10 mouse cellular contexts compared by ENCODE assay signal in genomic region chr11:49108833-49109232, GRCm38 (mm10). TPM values are rescaled to one million over a fixed set of nuclear protein-coding genes. Genes with fewer than 3 reads are reported as not detected.
DNase-seq lines count a peak whose midpoint lies in the region; ATAC-seq and TF ChIP-seq lines count a peak whose summit lies in the region.
"Had no signal": no experiment of that assay in that cellular context is flagged by ENCODE, and none has a peak within 500 bp of the region (broad histone marks: within the 10 kb centered on the region; RNA-seq: fewer than 3 reads in every experiment).

No protein-coding gene starts in this region.

- H3K9ac ChIP-seq in midbrain, embryonic 14.5 days (replicated peaks; ENCODE audit: low read length), result no peak overlapping the region
- no peak overlapping the region for H3K9ac ChIP-seq in liver, embryonic 14.5 days (replicated peaks)
- H3K9ac ChIP-seq: neural tube, embryonic 12.5 days had no signal

- peak; percentile 66 for TF ChIP-seq CTCF in gastrocnemius, adult 2 months (IDR thresholded peaks at IDR 0.05)
- TF ChIP-seq CTCF in liver, embryonic 14.5 days (IDR thresholded peaks at IDR 0.05; ENCODE audit: low read depth), result peak; percentile 76

- H3K4me1 ChIP-seq in midbrain, embryonic 14.5 days (ENCODE audit: control insufficient read depth, insufficient read depth, low read length), result no peaks in the 10 kb centered on the region
- H3K4me1 ChIP-seq in midbrain, embryonic 10.5 days, result 0 out of 2 replicates have a peak, but pooled peaks cover 6% of the 10 kb centered on the region
- H3K4me1 ChIP-seq in liver, embryonic 14.5 days (replicated peaks; ENCODE audit: control insufficient read depth in 2 of 2, insufficient read depth in 2 of 2, low read length in 1 of 2), result 0 out of 4 replicates have a peak, but pooled peaks cover 0 to 2% of the 10 kb centered on the region in 2 experiments
- H3K4me1 ChIP-seq: neural tube, embryonic 12.5 days had no signal

- H3K27ac ChIP-seq in gastrocnemius, adult 2 months, result no peak overlapping the region
- no peak overlapping the region for H3K27ac ChIP-seq in midbrain, embryonic 14.5 days (replicated peaks; ENCODE audit: low read depth, low read length)
- H3K27ac ChIP-seq in midbrain, embryonic 10.5 days (replicated peaks), result no peak overlapping the region
- no peak overlapping the region for H3K27ac ChIP-seq in liver, embryonic 14.5 days
- H3K27ac ChIP-seq: neural tube, embryonic 12.5 days had no signal

- no peaks in the 10 kb centered on the region for H3K27me3 ChIP-seq in midbrain, embryonic 14.5 days (ENCODE audit: control insufficient read depth, insufficient read depth, low read length)
- H3K27me3 ChIP-seq in midbrain, embryonic 10.5 days (ENCODE audit: low read depth, poor library complexity, severe bottlenecking), result no peaks in the 10 kb centered on the region
- H3K27me3 ChIP-seq in liver, embryonic 14.5 days (ENCODE audit: control insufficient read depth, insufficient read depth, low read length), result no peaks in the 10 kb centered on the region
- H3K27me3 ChIP-seq: neural tube, embryonic 12.5 days had no signal

- H3K4me2 ChIP-seq in midbrain, embryonic 14.5 days (ENCODE audit: low read length), result no peak overlapping the region
- no peak overlapping the region for H3K4me2 ChIP-seq in liver, embryonic 14.5 days (ENCODE audit: low read depth)
- H3K4me2 ChIP-seq: neural tube, embryonic 12.5 days had no signal

- no peaks in the 10 kb centered on the region for H3K36me3 ChIP-seq in midbrain, embryonic 14.5 days (ENCODE audit: control insufficient read depth, insufficient read depth, low read length)
- no peaks in the 10 kb centered on the region for H3K36me3 ChIP-seq in midbrain, embryonic 10.5 days
- H3K36me3 ChIP-seq in liver, embryonic 14.5 days (replicated peaks; ENCODE audit: control insufficient read depth, insufficient read depth, low read depth), result no peaks in the 10 kb centered on the region
- H3K36me3 ChIP-seq: neural tube, embryonic 12.5 days had no signal

- ATAC-seq in midbrain, embryonic 14.5 days (ENCODE audit: low FRiP score, low TSS enrichment), result no peak
- ATAC-seq in liver, embryonic 14.5 days (ENCODE audit: insufficient read depth), result no peak
- no peak for ATAC-seq in cerebellum, adult (ENCODE audit: insufficient number of reproducible peaks, low FRiP score, low TSS enrichment)

- intact Hi-C loops in gastrocnemius, adult 2 months (cut with DNase I), result loop anchor here (5.0 kb wide), 1 partner anchor 337 kb away; no protein-coding TSS in a partner anchor

- TF ChIP-seq EP300 in liver, embryonic 14.5 days (IDR thresholded peaks at IDR 0.05; ENCODE audit: low read depth), result no peak

- H3K4me3 ChIP-seq in gastrocnemius, adult 2 months, result no peak overlapping the region
- no peak overlapping the region for H3K4me3 ChIP-seq in midbrain, embryonic 14.5 days (replicated peaks; ENCODE audit: low read depth, low read length)
- no peak overlapping the region for H3K4me3 ChIP-seq in midbrain, embryonic 10.5 days
- no peak overlapping the region for H3K4me3 ChIP-seq in liver, embryonic 14.5 days (ENCODE audit: insufficient read depth in 1 of 2, low read depth in 2 of 2, low read length in 2 of 2)
- H3K4me3 ChIP-seq: neural tube, embryonic 12.5 days had no signal

- peak; percentile 22 for DNase-seq in gastrocnemius, adult 2 months
- no peak for DNase-seq in gastrocnemius, adult 8-10 months (ENCODE audit: low spot score in 2 of 2)
- peak; percentile 58 for DNase-seq in midbrain, embryonic 14.5 days
- no peak for DNase-seq in midbrain, embryonic 10.5 days (ENCODE audit: low spot score)
- DNase-seq in brain, adult 2 months (ENCODE audit: low read depth, low spot score), result peak; percentile 56
- no peak for DNase-seq in liver, embryonic 14.5 days (ENCODE audit: low read depth in 3 of 3, low spot score in 3 of 3)
- DNase-seq in thymus, postnatal 25 days, result peak; percentile 55

- 27% methylated on average over 1 of the region's 1 CpGs for WGBS in midbrain, embryonic 14.5 days
- 42% methylated on average over 1 of the region's 1 CpGs for WGBS in midbrain, embryonic 10.5 days
- WGBS in liver, embryonic 14.5 days (ENCODE audit: insufficient replicate concordance), result 32% methylated on average over 1 of the region's 1 CpGs

- no peaks in the 10 kb centered on the region for H3K9me3 ChIP-seq in midbrain, embryonic 14.5 days (ENCODE audit: control insufficient read depth, low read length)
- no peaks in the 10 kb centered on the region for H3K9me3 ChIP-seq in midbrain, embryonic 10.5 days (replicated peaks)
- H3K9me3 ChIP-seq in liver, embryonic 14.5 days (ENCODE audit: control insufficient read depth, low read length), result no peaks in the 10 kb centered on the region
- H3K9me3 ChIP-seq: neural tube, embryonic 12.5 days had no signal

RNA-seq across cellular contexts. Expression of gene Olfr1396, which starts 5.8 kb away (rescaled TPM):
- not detected for total RNA-seq in gastrocnemius, adult 2 months (2021)
- total RNA-seq in gastrocnemius, adult 8-10 months (2022), result not detected
- polyA plus RNA-seq in midbrain, embryonic 14.5 days (2014; fragmentation: Nextera tagmentation; extraction: Ambion mirVana), result not detected in 2 replicates
- polyA plus RNA-seq in midbrain, embryonic 10.5 days (2016; fragmentation: Nextera tagmentation; extraction: Ambion mirVana), result not detected in 2 replicates
- polyA plus RNA-seq in liver, embryonic 14.5 days (2012; rRNA removed), result not detected in 2 replicates
- polyA plus RNA-seq in liver, embryonic 14.5 days (2014; fragmentation: Nextera tagmentation; extraction: Ambion mirVana), result not detected in 2 replicates
- total RNA-seq: layer of hippocampus, adult 18-20 months had no signal
- polyA plus RNA-seq: neural tube, embryonic 12.5 days had no signal

RNA-seq across cellular contexts. Expression of gene Ifi47, which starts 32.4 kb away (rescaled TPM):
- total RNA-seq in gastrocnemius, adult 2 months (2021), result under 1 TPM; 0.84 TPM
- total RNA-seq in gastrocnemius, adult 8-10 months (2022), result 1 to 10 TPM in 2 of 4 experiments, under 1 TPM in 2; 0.58 to 1.1 (median 0.89) TPM
- polyA plus RNA-seq in midbrain, embryonic 14.5 days (2014; fragmentation: Nextera tagmentation; extraction: Ambion mirVana), result 0.16 and 3.5 TPM in 2 replicates
- 0.14 and 0.25 TPM in 2 replicates for polyA plus RNA-seq in midbrain, embryonic 10.5 days (2016; fragmentation: Nextera tagmentation; extraction: Ambion mirVana)
- 2.4 and 3.2 TPM in 2 replicates for polyA plus RNA-seq in liver, embryonic 14.5 days (2012; rRNA removed)
- 6.2 and 7.6 TPM in 2 replicates for polyA plus RNA-seq in liver, embryonic 14.5 days (2014; fragmentation: Nextera tagmentation; extraction: Ambion mirVana)

RNA-seq across cellular contexts. Expression of gene Olfr1395, which starts 33.2 kb away (rescaled TPM):
- total RNA-seq in gastrocnemius, adult 2 months (2021), result not detected
- total RNA-seq in gastrocnemius, adult 8-10 months (2022), result not detected
- not detected in 2 replicates for polyA plus RNA-seq in midbrain, embryonic 14.5 days (2014; fragmentation: Nextera tagmentation; extraction: Ambion mirVana)
- not detected in 2 replicates for polyA plus RNA-seq in midbrain, embryonic 10.5 days (2016; fragmentation: Nextera tagmentation; extraction: Ambion mirVana)
- polyA plus RNA-seq in liver, embryonic 14.5 days (2012; rRNA removed), result not detected in 2 replicates
- not detected in 2 replicates for polyA plus RNA-seq in liver, embryonic 14.5 days (2014; fragmentation: Nextera tagmentation; extraction: Ambion mirVana)
- total RNA-seq: layer of hippocampus, adult 18-20 months had no signal
- polyA plus RNA-seq: neural tube, embryonic 12.5 days had no signal

RNA-seq across cellular contexts. Expression of gene Tgtp2, which starts 44.8 kb away (rescaled TPM):
- 1 to 10 TPM in 1 of 2 experiments, under 1 TPM in 1; 0.66 to 1.3 TPM for total RNA-seq in gastrocnemius, adult 2 months (2021)
- under 1 TPM in 3 of 4 experiments, not detected in 1; 0.29 to 0.53 (median 0.43) TPM for total RNA-seq in gastrocnemius, adult 8-10 months (2022)
- polyA plus RNA-seq in midbrain, embryonic 14.5 days (2014; fragmentation: Nextera tagmentation; extraction: Ambion mirVana), result 0.76 TPM in 1 of 2 replicates, not detected in the other
- not detected in 2 replicates for polyA plus RNA-seq in midbrain, embryonic 10.5 days (2016; fragmentation: Nextera tagmentation; extraction: Ambion mirVana)
- polyA plus RNA-seq in liver, embryonic 14.5 days (2012; rRNA removed), result 0.06 and 0.27 TPM in 2 replicates
- 0.35 and 0.51 TPM in 2 replicates for polyA plus RNA-seq in liver, embryonic 14.5 days (2014; fragmentation: Nextera tagmentation; extraction: Ambion mirVana)
- total RNA-seq: layer of hippocampus, adult 18-20 months had no signal
- polyA plus RNA-seq: neural tube, embryonic 12.5 days had no signal

RNA-seq across cellular contexts. Expression of gene Olfr1394, which starts 45.3 kb away (rescaled TPM):
- not detected for total RNA-seq in gastrocnemius, adult 2 months (2021)
- not detected for total RNA-seq in gastrocnemius, adult 8-10 months (2022)
- polyA plus RNA-seq in midbrain, embryonic 14.5 days (2014; fragmentation: Nextera tagmentation; extraction: Ambion mirVana), result not detected in 2 replicates
- not detected in 2 replicates for polyA plus RNA-seq in midbrain, embryonic 10.5 days (2016; fragmentation: Nextera tagmentation; extraction: Ambion mirVana)
- not detected in 2 replicates for polyA plus RNA-seq in liver, embryonic 14.5 days (2012; rRNA removed)
- not detected in 2 replicates for polyA plus RNA-seq in liver, embryonic 14.5 days (2014; fragmentation: Nextera tagmentation; extraction: Ambion mirVana)
- total RNA-seq: layer of hippocampus, adult 18-20 months had no signal
- polyA plus RNA-seq: neural tube, embryonic 12.5 days had no signal

Comparison
In these comparisons a context has a peak if more than half of its experiments do, and no peak if none do; other contexts are left out.
1. DNase-seq: peak in gastrocnemius, adult 2 months (single experiment), midbrain, embryonic 14.5 days (single experiment), brain, adult 2 months (single experiment) and thymus, postnatal 25 days (single experiment); none in gastrocnemius, adult 8-10 months (0 of 2), midbrain, embryonic 10.5 days (single experiment) and liver, embryonic 14.5 days (0 of 3).